Mouse (Mus musculus) stomach, postnatal 0 days (tissue): ENCODE measurements around the gene A530032D15Rik. TPM values are rescaled to one million over a fixed set of nuclear protein-coding genes. Genes with fewer than 3 reads are reported as not detected.
"Not testable (repeated sequence)": the region's sequence is repeated elsewhere in the genome, so short reads cannot be mapped to it uniquely, and the experiment has no call there.

Source experiments
- ATAC-seq: fragments of 200-750 bp; cut with Nextera tagmentation; 2 replicates; pipeline ENCODE4 v1.8.0; 2017; ENCODE audit not compliant: low FRiP score, low TSS enrichment
- DNase-seq: peaks from one replicate; pipeline ENCODE4 v3.0.0-alpha.2; 2016; ENCODE audit warnings: low spot score
- H3K27ac ChIP-seq: fragments of 300-500 bp; sonication (generic); replicated peaks from 2 replicates; pipeline ENCODE4 v1.5.1; 2014; ENCODE audit warnings: mild to moderate bottlenecking, control low read depth
- H3K27me3 ChIP-seq: fragments of 300-500 bp; sonication (generic); 2 replicates; pipeline ENCODE4 v1.6.1; 2014; ENCODE audit warnings: low read length; ENCODE audit not compliant: control insufficient read depth, insufficient read depth
- H3K36me3 ChIP-seq: fragments of 300-500 bp; sonication (generic); 2 replicates; pipeline ENCODE4 v1.6.1; 2014; ENCODE audit warnings: low read length, mixed read lengths; ENCODE audit not compliant: control insufficient read depth, insufficient read depth
- H3K4me1 ChIP-seq: fragments of 300-500 bp; sonication (generic); replicated peaks from 2 replicates; pipeline ENCODE4 v1.6.1; 2014; ENCODE audit warnings: antibody characterized with exemption; ENCODE audit not compliant: control insufficient read depth, insufficient read depth
- H3K4me2 ChIP-seq: fragments of 300-500 bp; sonication (generic); replicated peaks from 2 replicates; pipeline ENCODE4 v1.6.1; 2014; ENCODE audit warnings: low read depth, mild to moderate bottlenecking, control low read depth, moderate library complexity
- H3K4me3 ChIP-seq: fragments of 300-500 bp; sonication (generic); 2 replicates; pipeline ENCODE4 v1.5.1; 2014; ENCODE audit warnings: low read depth, low read length, control low read depth
- H3K9ac ChIP-seq: fragments of 300-500 bp; sonication (generic); 2 replicates; pipeline ENCODE4 v1.6.1; 2014; ENCODE audit warnings: mild to moderate bottlenecking, low read length, control low read depth, mixed read lengths
- H3K9me3 ChIP-seq: fragments of 300-500 bp; sonication (generic); 2 replicates; pipeline ENCODE4 v1.6.1; 2016; ENCODE audit warnings: low read length; ENCODE audit not compliant: control insufficient read depth
- WGBS: fragments of 180-500 bp; shearing (Covaris S2); extraction: QIAGEN DNeasy Blood & Tissue Kit; methylation state at CpG from one replicate; pipeline ENCODE4 v1.1.7; 2014; 5-methylcytosine and 5-hydroxymethylcytosine counted together
- polyA plus RNA-seq: library from polyadenylated mRNA; unstranded; fragments of >200 nt; fragmentation: Nextera tagmentation; extraction: Ambion mirVana; gene quantifications from 2 replicates; pipeline ENCODE4 v1.2.1, GENCODE M21; 2015

Gene A530032D15Rik
- polyA plus RNA-seq, 1 experiment from 2014 or later = not detected

GRCm38 (mm10) chr1:85099864-85100263 lies 9.8 kb downstream of the A530032D15Rik start, which contains the start of gene Gm10553:
Gm10553 (plus strand) TSS chr1:85100164.
- H3K4me2 ChIP-seq, ATAC-seq, DNase-seq, H3K27me3 ChIP-seq, H3K9me3 ChIP-seq, H3K27ac ChIP-seq, H3K4me1 ChIP-seq, H3K4me3 ChIP-seq, H3K36me3 ChIP-seq, H3K9ac ChIP-seq: not testable (repeated sequence)
- WGBS = 50% methylated on average over 1 of the region's 1 CpGs

- not testable (repeated sequence) for DNase-seq, H3K4me2 ChIP-seq, H3K4me3 ChIP-seq, H3K27me3 ChIP-seq, H3K4me1 ChIP-seq, H3K27ac ChIP-seq, H3K9ac ChIP-seq, H3K9me3 ChIP-seq, ATAC-seq, H3K36me3 ChIP-seq
- 82% methylated on average over 5 of the region's 7 CpGs for WGBS
These were observed 10.6 kb downstream of the A530032D15Rik start for GRCm38 (mm10) chr1:85099081-85099480.

- H3K27me3 ChIP-seq, ATAC-seq, H3K27ac ChIP-seq, H3K4me2 ChIP-seq, H3K4me1 ChIP-seq, H3K9ac ChIP-seq, H3K4me3 ChIP-seq, DNase-seq, H3K9me3 ChIP-seq, H3K36me3 ChIP-seq: not testable (repeated sequence)
- 80% methylated on average over 6 of the region's 7 CpGs for WGBS
These were observed 16.6 kb downstream of the A530032D15Rik start for GRCm38 (mm10) chr1:85093011-85093572.

- H3K27me3 ChIP-seq, H3K9me3 ChIP-seq, DNase-seq, ATAC-seq, H3K27ac ChIP-seq, H3K9ac ChIP-seq, H3K4me2 ChIP-seq, H3K4me1 ChIP-seq, H3K36me3 ChIP-seq, H3K4me3 ChIP-seq: not testable (repeated sequence)
- WGBS = 38% methylated on average over 1 of the region's 3 CpGs
These were observed 17.5 kb downstream of the A530032D15Rik start for GRCm38 (mm10) chr1:85092169-85092568.

GRCm38 (mm10) chr1:85086211-85086610 lies 23.4 kb downstream of the A530032D15Rik start:
- ATAC-seq, H3K36me3 ChIP-seq, DNase-seq, H3K9me3 ChIP-seq, H3K9ac ChIP-seq, H3K4me1 ChIP-seq, H3K27ac ChIP-seq, H3K4me2 ChIP-seq, H3K27me3 ChIP-seq, H3K4me3 ChIP-seq: not testable (repeated sequence)
- WGBS = 43% methylated on average over 1 of the region's 1 CpGs

GRCm38 (mm10) chr1:85084803-85085202 lies 24.9 kb downstream of the A530032D15Rik start:
- H3K36me3 ChIP-seq, H3K9ac ChIP-seq, H3K27ac ChIP-seq, H3K4me3 ChIP-seq, H3K4me1 ChIP-seq, DNase-seq, H3K4me2 ChIP-seq, H3K9me3 ChIP-seq, ATAC-seq, H3K27me3 ChIP-seq: not testable (repeated sequence)
- WGBS = 66% methylated on average over 3 of the region's 3 CpGs

- H3K27me3 ChIP-seq, H3K9me3 ChIP-seq, H3K4me2 ChIP-seq, ATAC-seq, H3K27ac ChIP-seq, DNase-seq, H3K4me1 ChIP-seq, H3K4me3 ChIP-seq, H3K36me3 ChIP-seq, H3K9ac ChIP-seq: not testable (repeated sequence)
- 60% methylated on average over 3 of the region's 3 CpGs for WGBS
These were observed 36.6 kb downstream of the A530032D15Rik start for GRCm38 (mm10) chr1:85073099-85073498.

- ATAC-seq, H3K9ac ChIP-seq, H3K36me3 ChIP-seq, H3K27me3 ChIP-seq, H3K4me3 ChIP-seq, H3K4me2 ChIP-seq, H3K27ac ChIP-seq, DNase-seq, H3K9me3 ChIP-seq, H3K4me1 ChIP-seq: not testable (repeated sequence)
- 62% methylated on average over 3 of the region's 3 CpGs for WGBS
These were observed 38.0 kb downstream of the A530032D15Rik start for GRCm38 (mm10) chr1:85071690-85072089.

GRCm38 (mm10) chr1:85035801-85036200 lies 73.9 kb downstream of the A530032D15Rik start:
- not testable (repeated sequence) for DNase-seq, H3K4me1 ChIP-seq, H3K9ac ChIP-seq, H3K27me3 ChIP-seq, H3K27ac ChIP-seq, H3K4me3 ChIP-seq, H3K4me2 ChIP-seq, ATAC-seq, H3K36me3 ChIP-seq, H3K9me3 ChIP-seq
- 62% methylated on average over 4 of the region's 6 CpGs for WGBS
